Mouse (Mus musculus): Measurements from ENCODE around the gene Dcakd. TPM values are rescaled to one million over a fixed set of nuclear protein-coding genes. Genes with fewer than 3 reads are reported as not detected.

The Dcakd gene
- polyA plus RNA-seq, 1 experiment from 2014 or later: 276 TPM

- Histone ChIP-seq H3K4me2 (ENCODE audit: low read depth, low read length, severe bottlenecking) (no peak overlapping the region), H3K9ac (ENCODE audit: low read length) (no peak overlapping the region), H3K27me3 (ENCODE audit: control insufficient read depth, insufficient read depth, low read length) (no peaks in the 10 kb centered on the region), H3K4me3 (ENCODE audit: low read depth, low read length) (no peak overlapping the region), H3K27ac (ENCODE audit: low read depth, low read length) (no peak overlapping the region), H3K4me1 (replicated peaks; ENCODE audit: control insufficient read depth, insufficient read depth, low read length) (no peaks in the 10 kb centered on the region), H3K9me3 (ENCODE audit: control insufficient read depth, low read length) (no peaks in the 10 kb centered on the region), H3K36me3 (ENCODE audit: control insufficient read depth, insufficient read depth, low read length) (peaks cover 3% of the 10 kb centered on the region; the same call in 1 of the 2 replicates)
- ATAC-seq (replicated peaks; ENCODE audit: low FRiP score) (no peak), DNase-seq (ENCODE audit: low spot score) (no peak)
- 89% methylated on average over 7 of the region's 7 CpGs for WGBS
Observed at GRCm38 (mm10) chr11:103008558-103008957, 19.6 kb downstream of the Dcakd start.

- Histone ChIP-seq H3K36me3 (ENCODE audit: control insufficient read depth, insufficient read depth, low read length) (no peaks in the 10 kb centered on the region; the same call in 1 of the 2 replicates), H3K4me3 (ENCODE audit: low read depth, low read length) (no peak overlapping the region), H3K27ac (ENCODE audit: low read depth, low read length) (no peak overlapping the region), H3K4me1 (replicated peaks; ENCODE audit: control insufficient read depth, insufficient read depth, low read length) (no peaks in the 10 kb centered on the region), H3K4me2 (ENCODE audit: low read depth, low read length, severe bottlenecking) (no peak overlapping the region), H3K9me3 (ENCODE audit: control insufficient read depth, low read length) (no peaks in the 10 kb centered on the region), H3K9ac (ENCODE audit: low read length) (no peak overlapping the region), H3K27me3 (ENCODE audit: control insufficient read depth, insufficient read depth, low read length) (no peaks in the 10 kb centered on the region)
- ATAC-seq (replicated peaks; ENCODE audit: low FRiP score) (no peak), DNase-seq (ENCODE audit: low spot score) (no peak)
- WGBS: 91% methylated on average over 6 of the region's 6 CpGs
Observed at GRCm38 (mm10) chr11:103007001-103007340, 21.2 kb downstream of the Dcakd start.

GRCm38 (mm10) chr11:103006286-103007000, 21.7 kb downstream of the Dcakd start:
- ATAC-seq (replicated peaks; ENCODE audit: low FRiP score): no peak
- no peaks in the 10 kb centered on the region for H3K9me3 ChIP-seq (ENCODE audit: control insufficient read depth, low read length)
- no peaks in the 10 kb centered on the region for H3K4me1 ChIP-seq (replicated peaks; ENCODE audit: control insufficient read depth, insufficient read depth, low read length)
- 92% methylated on average over 7 of the region's 7 CpGs for WGBS
- H3K9ac ChIP-seq (ENCODE audit: low read length): no peak overlapping the region
- H3K27me3 ChIP-seq (ENCODE audit: control insufficient read depth, insufficient read depth, low read length): no peaks in the 10 kb centered on the region
- H3K4me2 ChIP-seq (ENCODE audit: low read depth, low read length, severe bottlenecking): no peak overlapping the region
- no peak for DNase-seq (ENCODE audit: low spot score)
- no peak overlapping the region for H3K27ac ChIP-seq (ENCODE audit: low read depth, low read length)
- no peak overlapping the region for H3K4me3 ChIP-seq (ENCODE audit: low read depth, low read length)
- no peaks in the 10 kb centered on the region; the same call in 1 of the 2 replicates for H3K36me3 ChIP-seq (ENCODE audit: control insufficient read depth, insufficient read depth, low read length)

- Histone ChIP-seq H3K27me3 (ENCODE audit: control insufficient read depth, insufficient read depth, low read length) (no peaks in the 10 kb centered on the region), H3K4me3 (ENCODE audit: low read depth, low read length) (no peak overlapping the region), H3K9me3 (ENCODE audit: control insufficient read depth, low read length) (no peaks in the 10 kb centered on the region), H3K4me1 (replicated peaks; ENCODE audit: control insufficient read depth, insufficient read depth, low read length) (no peaks in the 10 kb centered on the region), H3K4me2 (ENCODE audit: low read depth, low read length, severe bottlenecking) (no peak overlapping the region), H3K27ac (ENCODE audit: low read depth, low read length) (no peak overlapping the region), H3K9ac (ENCODE audit: low read length) (no peak overlapping the region), H3K36me3 (ENCODE audit: control insufficient read depth, insufficient read depth, low read length) (no peaks in the 10 kb centered on the region; the same call in 1 of the 2 replicates)
- DNase-seq (ENCODE audit: low spot score) (no peak), ATAC-seq (replicated peaks; ENCODE audit: low FRiP score) (no peak)
- 92% methylated on average over 11 of the region's 11 CpGs for WGBS
Observed at GRCm38 (mm10) chr11:103005254-103005981, 22.7 kb downstream of the Dcakd start.

GRCm38 (mm10) chr11:103004852-103005251, 23.3 kb downstream of the Dcakd start:
- 91% methylated on average over 1 of the region's 1 CpGs for WGBS
- Histone ChIP-seq H3K4me1 (replicated peaks; ENCODE audit: control insufficient read depth, insufficient read depth, low read length) (no peaks in the 10 kb centered on the region), H3K27ac (ENCODE audit: low read depth, low read length) (no peak overlapping the region), H3K27me3 (ENCODE audit: control insufficient read depth, insufficient read depth, low read length) (no peaks in the 10 kb centered on the region), H3K4me3 (ENCODE audit: low read depth, low read length) (no peak overlapping the region), H3K4me2 (ENCODE audit: low read depth, low read length, severe bottlenecking) (no peak overlapping the region), H3K9ac (ENCODE audit: low read length) (no peak overlapping the region), H3K9me3 (ENCODE audit: control insufficient read depth, low read length) (no peaks in the 10 kb centered on the region), H3K36me3 (ENCODE audit: control insufficient read depth, insufficient read depth, low read length) (no peaks in the 10 kb centered on the region; the same call in 1 of the 2 replicates)
- ATAC-seq (replicated peaks; ENCODE audit: low FRiP score) (no peak), DNase-seq (ENCODE audit: low spot score) (no peak)

- Histone ChIP-seq H3K9me3 (ENCODE audit: control insufficient read depth, low read length) (no peaks in the 10 kb centered on the region), H3K27me3 (ENCODE audit: control insufficient read depth, insufficient read depth, low read length) (no peaks in the 10 kb centered on the region), H3K27ac (ENCODE audit: low read depth, low read length) (no peak overlapping the region), H3K36me3 (ENCODE audit: control insufficient read depth, insufficient read depth, low read length) (peaks cover 5% of the 10 kb centered on the region), H3K4me3 (ENCODE audit: low read depth, low read length) (no peak overlapping the region), H3K9ac (ENCODE audit: low read length) (no peak overlapping the region), H3K4me1 (replicated peaks; ENCODE audit: control insufficient read depth, insufficient read depth, low read length) (no peaks in the 10 kb centered on the region), H3K4me2 (ENCODE audit: low read depth, low read length, severe bottlenecking) (no peak overlapping the region)
- no peak for ATAC-seq (replicated peaks; ENCODE audit: low FRiP score)
- 71% methylated on average over 5 of the region's 5 CpGs for WGBS
- DNase-seq (ENCODE audit: low spot score): no peak
Observed at GRCm38 (mm10) chr11:103003210-103003609, 24.9 kb downstream of the Dcakd start.

- H3K9me3 ChIP-seq (ENCODE audit: control insufficient read depth, low read length): no peaks in the 10 kb centered on the region
- H3K4me1 ChIP-seq (replicated peaks; ENCODE audit: control insufficient read depth, insufficient read depth, low read length): no peaks in the 10 kb centered on the region
- no peak overlapping the region for H3K9ac ChIP-seq (ENCODE audit: low read length)
- H3K4me2 ChIP-seq (ENCODE audit: low read depth, low read length, severe bottlenecking): no peak overlapping the region
- no peak overlapping the region for H3K4me3 ChIP-seq (ENCODE audit: low read depth, low read length)
- H3K27ac ChIP-seq (ENCODE audit: low read depth, low read length): no peak overlapping the region
- H3K36me3 ChIP-seq (ENCODE audit: control insufficient read depth, insufficient read depth, low read length): peaks cover 8% of the 10 kb centered on the region
- no peaks in the 10 kb centered on the region for H3K27me3 ChIP-seq (ENCODE audit: control insufficient read depth, insufficient read depth, low read length)
- WGBS: 88% methylated on average over 5 of the region's 5 CpGs
- DNase-seq (ENCODE audit: low spot score): no peak
- no peak for ATAC-seq (replicated peaks; ENCODE audit: low FRiP score)
Observed at GRCm38 (mm10) chr11:103001063-103001462, 27.1 kb downstream of the Dcakd start.

- Histone ChIP-seq H3K36me3 (ENCODE audit: control insufficient read depth, insufficient read depth, low read length) (peaks cover 8% of the 10 kb centered on the region), H3K9ac (ENCODE audit: low read length) (no peak overlapping the region), H3K4me3 (ENCODE audit: low read depth, low read length) (no peak overlapping the region), H3K9me3 (ENCODE audit: control insufficient read depth, low read length) (no peaks in the 10 kb centered on the region), H3K4me1 (replicated peaks; ENCODE audit: control insufficient read depth, insufficient read depth, low read length) (no peaks in the 10 kb centered on the region), H3K27me3 (ENCODE audit: control insufficient read depth, insufficient read depth, low read length) (no peaks in the 10 kb centered on the region), H3K27ac (ENCODE audit: low read depth, low read length) (no peak overlapping the region), H3K4me2 (ENCODE audit: low read depth, low read length, severe bottlenecking) (no peak overlapping the region)
- DNase-seq (ENCODE audit: low spot score) (no peak), ATAC-seq (replicated peaks; ENCODE audit: low FRiP score) (no peak)
- 93% methylated on average over 16 of the region's 16 CpGs for WGBS
Observed at GRCm38 (mm10) chr11:103000111-103000510, 28.0 kb downstream of the Dcakd start.

Data from forebrain, embryonic 11.5 days (tissue).